Mouse (Mus musculus): Measurements from ENCODE around the gene Ano1. TPM values are rescaled to one million over a fixed set of nuclear protein-coding genes. Genes with fewer than 3 reads are reported as not detected.
A peak's percentile ranks its signal among the peaks of the same experiment; 100 is the strongest.

The Ano1 gene
- polyA plus RNA-seq, 1 experiment from 2014 or later, result 28.7 TPM

GRCm38 (mm10) chr7:144781337-144781736 is 29.6 kb upstream of the Ano1 start:
- Histone ChIP-seq H3K27ac (replicated peaks) (no peak overlapping the region), H3K9me3 (no peaks in the 10 kb centered on the region), H3K4me1 (no peaks in the 10 kb centered on the region; the same call in 1 of the 2 replicates), H3K9ac (replicated peaks) (no peak overlapping the region), H3K4me3 (no peak overlapping the region), H3K4me2 (replicated peaks) (no peak overlapping the region), H3K27me3 (peaks cover 19% of the 10 kb centered on the region), H3K36me3 (no peaks in the 10 kb centered on the region)
- no peak for ATAC-seq (ENCODE audit: low FRiP score, low read depth)
- WGBS, result 26% methylated on average over 5 of the region's 5 CpGs

- peaks cover 24% of the 10 kb centered on the region for H3K27me3 ChIP-seq
- no peaks in the 10 kb centered on the region for H3K9me3 ChIP-seq
- H3K4me1 ChIP-seq, result no peaks in the 10 kb centered on the region; the same call in 1 of the 2 replicates
- no peak overlapping the region for H3K27ac ChIP-seq (replicated peaks)
- H3K36me3 ChIP-seq, result no peaks in the 10 kb centered on the region
- no peak overlapping the region for H3K4me3 ChIP-seq
- H3K9ac ChIP-seq (replicated peaks), result no peak overlapping the region
- ATAC-seq (ENCODE audit: low FRiP score, low read depth), result no peak
- no peak overlapping the region for H3K4me2 ChIP-seq (replicated peaks)
- WGBS, result 81% methylated on average over 8 of the region's 8 CpGs
Measured at GRCm38 (mm10) chr7:144780190-144780589, 28.4 kb upstream of the Ano1 start.

- no peaks in the 10 kb centered on the region for H3K36me3 ChIP-seq
- ATAC-seq (ENCODE audit: low FRiP score, low read depth), result no peak
- no peaks in the 10 kb centered on the region; the same call in 1 of the 2 replicates for H3K4me1 ChIP-seq
- peaks cover 22% of the 10 kb centered on the region for H3K27me3 ChIP-seq
- no peak overlapping the region for H3K27ac ChIP-seq (replicated peaks)
- H3K9me3 ChIP-seq, result no peaks in the 10 kb centered on the region
- H3K9ac ChIP-seq (replicated peaks), result no peak overlapping the region
- WGBS, result 81% methylated on average over 2 of the region's 2 CpGs
- no peak overlapping the region for H3K4me2 ChIP-seq (replicated peaks)
- no peak overlapping the region for H3K4me3 ChIP-seq
Measured at GRCm38 (mm10) chr7:144779691-144780090, 27.9 kb upstream of the Ano1 start.

- 61% methylated on average over 4 of the region's 4 CpGs for WGBS
Measured at GRCm38 (mm10) chr7:144777805-144778204, 26.0 kb upstream of the Ano1 start.

GRCm38 (mm10) chr7:144775804-144776447 is 24.2 kb upstream of the Ano1 start:
- Histone ChIP-seq H3K4me3 (no peak overlapping the region), H3K4me2 (replicated peaks) (no peak overlapping the region), H3K9me3 (no peaks in the 10 kb centered on the region), H3K9ac (replicated peaks) (no peak overlapping the region), H3K27ac (replicated peaks) (no peak overlapping the region), H3K4me1 (no peaks in the 10 kb centered on the region; the same call in 1 of the 2 replicates), H3K36me3 (no peaks in the 10 kb centered on the region), H3K27me3 (peaks cover 18% of the 10 kb centered on the region; the same call in 1 of the 2 replicates)
- ATAC-seq (ENCODE audit: low FRiP score, low read depth), result peak; percentile 68
- 32% methylated on average over 6 of the region's 6 CpGs for WGBS

More at GRCm38 (mm10) chr7:144777805-144778204, 26.0 kb upstream of the Ano1 start:
- H3K4me1 ChIP-seq, result no peaks in the 10 kb centered on the region; the same call in 1 of the 2 replicates
- H3K4me3 ChIP-seq, result no peak overlapping the region
- no peak for ATAC-seq (ENCODE audit: low FRiP score, low read depth)
- H3K27me3 ChIP-seq, result peaks cover 23% of the 10 kb centered on the region
- H3K9ac ChIP-seq (replicated peaks), result no peak overlapping the region
- H3K4me2 ChIP-seq (replicated peaks), result no peak overlapping the region
- no peak overlapping the region for H3K27ac ChIP-seq (replicated peaks)
- H3K9me3 ChIP-seq, result no peaks in the 10 kb centered on the region
- no peaks in the 10 kb centered on the region for H3K36me3 ChIP-seq

GRCm38 (mm10) chr7:144775214-144775613 is 23.4 kb upstream of the Ano1 start:
- Histone ChIP-seq H3K4me1 (no peaks in the 10 kb centered on the region; the same call in 1 of the 2 replicates), H3K9me3 (no peaks in the 10 kb centered on the region), H3K27me3 (peaks cover 17% of the 10 kb centered on the region; the same call in 1 of the 2 replicates), H3K4me3 (no peak overlapping the region), H3K4me2 (replicated peaks) (no peak overlapping the region), H3K36me3 (no peaks in the 10 kb centered on the region), H3K27ac (replicated peaks) (no peak overlapping the region), H3K9ac (replicated peaks) (no peak overlapping the region)
- WGBS, result 75% methylated on average over 3 of the region's 3 CpGs
- ATAC-seq (ENCODE audit: low FRiP score, low read depth), result no peak

GRCm38 (mm10) chr7:144774283-144774682 is 22.5 kb upstream of the Ano1 start:
- H3K9me3 ChIP-seq, result no peaks in the 10 kb centered on the region
- no peak for ATAC-seq (ENCODE audit: low FRiP score, low read depth)
- peaks cover 14% of the 10 kb centered on the region; the same call in 1 of the 2 replicates for H3K27me3 ChIP-seq
- no peaks in the 10 kb centered on the region for H3K36me3 ChIP-seq
- H3K4me3 ChIP-seq, result no peak overlapping the region
- no peak overlapping the region for H3K27ac ChIP-seq (replicated peaks)
- 85% methylated on average over 2 of the region's 2 CpGs for WGBS
- no peaks in the 10 kb centered on the region; the same call in 1 of the 2 replicates for H3K4me1 ChIP-seq
- no peak overlapping the region for H3K9ac ChIP-seq (replicated peaks)
- no peak overlapping the region for H3K4me2 ChIP-seq (replicated peaks)

GRCm38 (mm10) chr7:144770116-144770515 is 18.3 kb upstream of the Ano1 start:
- no peak for ATAC-seq (ENCODE audit: low FRiP score, low read depth)
- no peak overlapping the region for H3K4me2 ChIP-seq (replicated peaks)
- no peak overlapping the region for H3K4me3 ChIP-seq
- H3K9ac ChIP-seq (replicated peaks), result no peak overlapping the region
- H3K27ac ChIP-seq (replicated peaks), result no peak overlapping the region
- no peaks in the 10 kb centered on the region for H3K9me3 ChIP-seq
- peaks cover 5% of the 10 kb centered on the region; the same call in 1 of the 2 replicates for H3K27me3 ChIP-seq
- 61% methylated on average over 3 of the region's 3 CpGs for WGBS
- H3K4me1 ChIP-seq, result 0 out of 2 replicates have a peak, but pooled peaks cover 4% of the 10 kb centered on the region
- no peaks in the 10 kb centered on the region for H3K36me3 ChIP-seq

GRCm38 (mm10) chr7:144769434-144770080 is 17.8 kb upstream of the Ano1 start:
- no peak for ATAC-seq (ENCODE audit: low FRiP score, low read depth)
- Histone ChIP-seq H3K27me3 (0 out of 2 replicates have a peak, but pooled peaks cover 3% of the 10 kb centered on the region), H3K36me3 (no peaks in the 10 kb centered on the region), H3K9ac (replicated peaks) (no peak overlapping the region), H3K4me3 (no peak overlapping the region), H3K4me2 (replicated peaks) (no peak overlapping the region), H3K4me1 (0 out of 2 replicates have a peak, but pooled peaks cover 7% of the 10 kb centered on the region), H3K27ac (replicated peaks) (no peak overlapping the region), H3K9me3 (no peaks in the 10 kb centered on the region)
- WGBS, result 82% methylated on average over 9 of the region's 9 CpGs

- ATAC-seq (ENCODE audit: low FRiP score, low read depth), result no peak
- H3K4me1 ChIP-seq, result 0 out of 2 replicates have a peak, but pooled peaks cover 11% of the 10 kb centered on the region
- WGBS, result 93% methylated on average over 1 of the region's 1 CpGs
- no peaks in the 10 kb centered on the region for H3K9me3 ChIP-seq
- no peak overlapping the region for H3K4me2 ChIP-seq (replicated peaks)
- H3K27me3 ChIP-seq, result 0 out of 2 replicates have a peak, but pooled peaks cover 3% of the 10 kb centered on the region
- no peak overlapping the region for H3K4me3 ChIP-seq
- H3K9ac ChIP-seq (replicated peaks), result no peak overlapping the region
- no peak overlapping the region for H3K27ac ChIP-seq (replicated peaks)
- H3K36me3 ChIP-seq, result no peaks in the 10 kb centered on the region
Measured at GRCm38 (mm10) chr7:144768845-144769244, 17.1 kb upstream of the Ano1 start.

- no peak overlapping the region for H3K9ac ChIP-seq (replicated peaks)
- WGBS, result 74% methylated on average over 11 of the region's 11 CpGs
- H3K9me3 ChIP-seq, result no peaks in the 10 kb centered on the region
- H3K4me2 ChIP-seq (replicated peaks), result no peak overlapping the region
- H3K27me3 ChIP-seq, result no peaks in the 10 kb centered on the region; the same call in 1 of the 2 replicates
- no peaks in the 10 kb centered on the region for H3K36me3 ChIP-seq
- no peak for ATAC-seq (ENCODE audit: low FRiP score, low read depth)
- no peak overlapping the region for H3K4me3 ChIP-seq
- no peak overlapping the region for H3K27ac ChIP-seq (replicated peaks)
- H3K4me1 ChIP-seq, result peaks cover 18% of the 10 kb centered on the region
Measured at GRCm38 (mm10) chr7:144764537-144765282, 12.9 kb upstream of the Ano1 start.

- H3K9me3 ChIP-seq, result no peaks in the 10 kb centered on the region
- H3K27me3 ChIP-seq, result no peaks in the 10 kb centered on the region; the same call in 1 of the 2 replicates
- no peak overlapping the region for H3K27ac ChIP-seq (replicated peaks)
- no peak overlapping the region for H3K4me3 ChIP-seq
- H3K36me3 ChIP-seq, result no peaks in the 10 kb centered on the region
- H3K4me2 ChIP-seq (replicated peaks), result no peak overlapping the region
- peaks cover 21% of the 10 kb centered on the region for H3K4me1 ChIP-seq
- no peak for ATAC-seq (ENCODE audit: low FRiP score, low read depth)
- H3K9ac ChIP-seq (replicated peaks), result no peak overlapping the region
- WGBS, result 76% methylated on average over 2 of the region's 2 CpGs
Measured at GRCm38 (mm10) chr7:144764013-144764412, 12.2 kb upstream of the Ano1 start.

Measured in midbrain, embryonic 12.5 days (tissue).